Mouse (Mus musculus) embryo, embryonic 11.5 days (tissue): ENCODE measurements around the gene Hes2.

Experiments
- DNase-seq: peaks from one replicate; pipeline ENCODE4 v3.0.0-alpha.2; 2012; ENCODE audit warnings: low read depth, low spot score

Gene Hes2

DNA sequence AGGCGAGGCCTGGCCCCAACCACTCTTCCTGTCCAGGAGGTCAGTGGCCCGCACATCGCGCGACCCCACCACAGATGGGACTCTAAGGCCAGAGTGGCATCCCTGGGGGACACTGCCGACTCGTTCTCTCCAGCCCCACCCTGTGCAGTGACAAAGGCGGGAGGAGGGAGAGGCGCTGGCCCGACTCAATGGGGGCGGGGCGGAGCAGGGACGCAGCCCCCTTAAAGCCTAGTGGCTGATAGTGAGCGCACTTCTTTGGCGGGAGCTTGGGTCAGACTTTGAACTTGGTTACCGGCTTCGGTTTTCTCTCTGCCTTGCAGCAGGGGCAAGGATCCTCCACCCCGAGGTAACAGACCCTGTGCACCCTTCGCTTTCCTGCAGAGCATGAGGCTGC is 615 bp downstream of the Hes2 start:
- DNase-seq = no peak

DNA sequence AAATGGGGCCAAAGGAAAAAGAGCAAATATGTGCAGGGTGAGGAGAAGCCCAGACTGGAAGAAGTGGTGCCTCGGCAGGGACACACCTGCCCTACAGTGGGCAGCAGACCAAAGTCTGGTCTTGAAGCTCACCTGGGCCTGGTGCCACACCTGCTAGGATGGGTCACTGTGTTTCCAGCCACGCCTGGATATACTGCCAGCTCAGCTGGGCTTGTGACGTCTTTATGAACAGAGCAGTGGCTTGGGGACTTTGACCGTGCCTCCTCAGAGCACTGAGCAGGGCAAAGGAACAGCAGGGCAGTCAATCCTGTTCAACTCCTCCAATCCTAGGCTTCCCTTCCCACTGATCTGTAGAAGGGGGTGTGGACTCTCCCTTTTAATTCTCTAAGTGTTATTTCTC is 2.1 kb downstream of the Hes2 start:
- DNase-seq = no peak

DNA sequence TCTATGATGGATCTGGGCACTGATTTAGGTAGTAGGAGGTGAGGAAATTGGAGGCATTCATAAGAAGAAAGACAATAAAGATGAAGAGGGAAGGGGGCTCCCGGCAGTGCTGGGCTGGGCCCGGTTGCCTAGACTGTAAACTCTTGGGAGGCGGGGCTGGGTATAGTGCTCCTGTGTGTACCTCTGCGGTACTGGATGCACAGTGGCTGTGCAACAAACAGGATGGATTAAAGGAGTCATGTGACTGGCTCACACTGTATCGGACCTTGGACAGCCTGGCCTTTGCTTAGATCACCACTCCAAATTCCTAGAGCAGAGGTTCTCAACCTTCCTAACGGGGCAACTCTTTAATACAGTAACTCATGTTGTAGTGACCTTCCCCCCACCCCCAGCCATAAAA is 2.9 kb downstream of the Hes2 start:
- DNase-seq = no peak

DNA sequence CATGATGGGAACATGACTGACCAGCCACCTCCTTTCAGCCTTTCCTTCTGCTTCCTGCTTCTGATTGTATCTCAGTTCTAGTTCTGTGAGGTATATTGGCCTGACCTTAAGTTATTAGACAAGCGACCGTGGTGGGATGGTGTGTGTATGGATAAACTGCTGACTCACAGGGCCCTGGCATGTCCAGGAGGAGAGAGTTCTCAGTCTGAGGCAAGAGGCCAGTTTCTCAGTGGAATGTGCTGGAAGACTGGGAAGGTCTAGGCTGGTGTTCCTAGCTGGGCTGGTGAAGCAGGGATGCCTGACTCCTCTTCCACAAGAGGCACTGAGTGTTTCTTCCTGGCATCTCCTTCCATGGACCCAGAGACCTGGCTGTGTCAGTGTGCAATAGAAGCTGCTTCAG is 4.1 kb downstream of the Hes2 start:
- DNase-seq = no peak

DNA sequence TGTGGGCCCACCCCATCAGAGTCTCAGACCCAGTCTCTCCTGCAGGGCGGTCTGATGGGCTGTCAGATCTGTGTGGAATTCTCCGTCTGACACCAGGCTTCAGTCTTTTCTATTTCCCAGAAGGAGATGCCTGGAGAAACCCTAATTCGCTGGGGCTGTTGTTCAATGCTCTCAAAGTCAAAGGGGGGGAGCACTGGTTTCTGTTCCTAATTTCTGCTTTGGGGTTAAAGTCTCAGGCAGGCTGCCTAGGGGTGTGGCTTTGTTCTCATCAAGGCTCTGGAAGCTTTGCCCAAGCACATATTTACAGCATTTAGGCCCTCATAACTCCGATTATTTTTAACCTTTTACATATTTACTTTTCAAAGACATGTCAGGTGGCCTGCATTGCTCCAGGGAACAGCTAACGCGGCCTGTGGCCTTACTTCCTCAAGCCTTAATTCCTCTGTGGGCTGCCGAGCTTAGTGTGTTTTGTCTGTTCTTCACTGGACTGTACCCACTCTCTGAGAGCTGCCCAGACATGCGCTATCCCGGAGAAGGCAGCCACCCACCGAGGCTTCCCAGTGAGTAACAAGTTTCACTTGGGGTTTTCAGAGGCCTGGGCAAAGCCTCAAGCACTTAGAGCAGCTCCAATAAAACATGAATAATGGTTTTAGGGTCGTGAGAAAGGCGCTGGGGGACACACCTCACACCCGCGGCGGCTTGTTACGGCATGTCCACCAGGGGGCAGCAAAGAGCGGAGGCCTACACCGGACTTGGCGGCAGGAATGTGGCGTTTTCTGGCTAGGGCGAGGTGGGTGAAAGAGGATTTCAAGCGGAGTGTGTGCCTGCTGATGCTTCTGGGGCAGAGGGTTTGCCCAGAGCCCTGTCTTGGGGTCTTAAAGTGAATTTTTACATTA is 6.6 kb downstream of the Hes2 start:
- DNase-seq = no peak

DNA sequence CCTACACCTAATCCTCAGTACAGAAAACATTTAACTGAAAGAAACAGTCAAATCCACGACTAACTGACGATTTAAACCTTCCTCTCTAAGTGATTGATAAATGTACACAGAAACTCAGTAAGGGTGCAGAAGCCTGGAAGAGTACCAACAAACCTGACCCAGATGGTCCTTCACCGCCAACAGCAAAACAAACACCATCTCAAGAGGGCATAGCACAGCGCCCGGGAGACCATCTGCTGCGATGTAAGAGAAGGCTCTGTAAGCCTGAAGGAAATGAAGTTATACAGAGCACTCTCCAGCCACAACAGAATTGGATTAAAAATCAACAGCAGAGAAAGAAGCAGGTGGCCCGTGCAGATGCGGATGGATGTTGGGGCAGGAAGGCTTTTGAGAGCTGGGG is 9.4 kb downstream of the Hes2 start:
- no peak for DNase-seq

DNA sequence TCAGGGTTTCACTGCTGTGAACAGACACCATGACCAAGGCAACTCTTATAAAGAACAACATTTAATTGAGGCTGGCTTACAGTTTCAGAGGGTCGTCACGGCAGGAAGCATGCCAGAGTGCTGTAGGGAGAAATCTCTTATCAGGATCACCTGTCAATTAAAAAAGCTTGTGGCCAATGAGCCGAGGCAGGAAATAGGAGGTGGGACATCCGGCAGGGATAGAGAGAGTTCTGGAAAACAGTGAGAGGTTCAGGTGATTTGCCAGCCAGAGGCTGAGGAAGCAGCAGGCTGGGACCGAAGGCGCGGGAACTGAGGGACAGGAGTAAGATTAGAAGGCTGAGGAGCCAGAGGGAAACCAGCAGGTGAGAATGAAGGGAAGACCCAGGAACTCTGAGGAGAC is 10.4 kb downstream of the Hes2 start:
- DNase-seq = no peak

DNA sequence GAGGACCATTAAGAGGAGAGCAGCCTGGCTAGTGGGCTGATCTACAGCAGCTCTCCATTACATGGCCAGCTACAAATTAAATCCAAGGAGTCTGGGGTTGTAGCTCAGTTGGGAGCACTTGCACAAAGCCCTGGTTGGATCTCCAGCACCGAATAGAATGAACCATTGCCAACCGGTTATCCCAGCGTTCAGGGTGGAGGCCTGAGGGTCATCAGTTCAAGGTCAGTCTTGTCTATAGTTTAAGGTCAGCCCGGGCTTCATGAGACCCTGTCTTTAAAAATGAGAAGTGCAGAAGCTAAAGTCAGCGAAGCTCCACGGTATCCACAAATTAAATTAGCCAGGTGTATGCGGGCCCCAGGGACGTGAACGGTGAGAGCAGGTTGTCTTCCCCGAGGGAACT is 11.6 kb downstream of the Hes2 start:
- DNase-seq = no peak

DNA sequence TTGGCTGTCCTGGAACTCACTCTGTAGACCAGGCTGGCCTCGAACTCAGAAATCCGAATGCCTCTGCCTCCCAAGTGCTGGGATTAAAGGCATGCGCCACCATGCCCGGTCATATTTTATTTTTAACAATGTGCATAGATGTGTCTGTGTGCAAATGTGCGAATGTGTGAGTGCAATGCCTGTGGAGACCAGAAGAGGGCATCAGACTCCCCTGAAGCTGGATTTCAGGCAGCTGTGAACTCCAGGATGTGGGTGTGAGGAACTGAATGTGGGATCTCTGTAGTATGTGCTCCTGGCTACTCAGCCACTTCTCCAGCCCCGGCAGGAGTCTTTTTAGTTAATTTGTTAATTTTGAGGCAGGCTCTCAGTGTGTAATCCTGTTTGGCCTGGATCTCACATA is 12.9 kb downstream of the Hes2 start:
- DNase-seq = no peak

DNA sequence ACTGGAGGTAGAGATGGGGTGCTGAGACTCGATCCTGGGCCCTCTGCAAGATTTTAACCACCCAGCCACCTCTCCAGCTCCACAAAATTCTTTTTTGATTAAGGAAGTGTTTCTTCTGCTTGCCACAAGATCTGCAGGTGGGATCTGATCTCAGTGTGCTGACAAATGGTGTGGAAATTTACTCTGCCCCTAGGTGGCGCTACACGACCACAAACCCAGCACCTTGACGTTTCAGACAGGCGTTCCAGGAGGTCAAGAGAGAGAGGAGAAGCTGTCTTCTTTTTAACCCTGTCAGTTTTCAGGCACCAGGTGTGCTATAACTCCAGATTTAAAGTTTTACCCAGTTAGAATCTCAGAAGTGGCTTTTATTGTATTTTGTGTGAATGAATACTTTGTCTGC is 14.4 kb downstream of the Hes2 start:
- DNase-seq = no peak

DNA sequence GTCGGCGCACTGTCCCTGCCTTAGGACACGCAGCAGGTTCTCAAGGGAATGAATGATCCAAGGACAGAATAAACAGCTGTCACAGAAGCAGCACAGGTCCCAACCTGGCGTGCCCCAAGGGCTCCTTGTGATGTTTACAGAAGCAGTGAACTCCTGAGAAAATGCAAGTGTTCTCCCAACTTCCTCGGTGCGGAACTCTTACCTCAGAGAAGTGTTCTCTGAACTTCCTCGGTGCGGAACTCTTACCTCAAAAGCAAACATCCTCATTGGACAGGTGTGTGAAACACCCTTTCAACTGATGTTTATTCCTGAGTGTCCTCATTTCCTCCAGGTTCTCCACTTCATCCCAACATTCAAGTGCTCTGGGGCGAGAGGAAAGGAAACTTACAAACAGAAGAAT is 15.3 kb downstream of the Hes2 start:
- DNase-seq = no peak

DNA sequence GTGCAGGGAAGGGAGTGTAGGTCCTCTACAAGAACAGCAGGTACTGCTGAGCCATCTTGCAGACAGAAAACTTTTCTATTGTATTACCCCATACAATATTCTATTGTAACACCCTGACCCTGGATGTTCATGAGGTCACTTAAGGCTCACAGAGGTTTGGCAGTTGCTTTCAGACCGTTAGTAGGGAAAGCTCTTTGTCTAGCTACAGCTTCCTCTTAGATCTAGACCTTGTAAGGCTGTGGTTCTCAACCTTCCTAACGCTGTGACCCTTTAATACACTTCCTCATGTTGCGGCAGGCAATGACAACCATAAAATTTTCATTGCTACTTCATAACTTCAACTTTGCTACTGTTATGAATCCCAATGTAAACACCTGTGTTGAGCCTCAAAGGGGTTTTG is 18.0 kb downstream of the Hes2 start:
- no peak for DNase-seq

DNA sequence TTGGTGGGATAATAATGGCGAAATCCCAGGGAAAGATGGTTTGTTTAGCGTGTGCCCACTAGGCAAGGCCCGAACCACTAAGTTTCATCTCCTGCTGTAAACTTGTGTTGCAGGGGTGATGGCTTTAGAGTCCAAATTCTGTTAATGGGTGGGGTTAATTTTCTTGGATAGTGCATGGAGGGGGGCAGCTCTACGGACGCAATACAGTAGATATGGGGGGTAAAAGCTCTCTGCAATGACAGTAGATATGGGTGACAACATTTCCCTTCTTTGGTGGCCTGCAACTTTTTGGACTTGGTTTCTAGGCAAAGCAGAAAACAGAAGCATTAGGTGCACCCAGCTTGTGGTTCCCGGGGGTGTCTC is 18.5 kb downstream of the Hes2 start:
- no peak for DNase-seq

DNA sequence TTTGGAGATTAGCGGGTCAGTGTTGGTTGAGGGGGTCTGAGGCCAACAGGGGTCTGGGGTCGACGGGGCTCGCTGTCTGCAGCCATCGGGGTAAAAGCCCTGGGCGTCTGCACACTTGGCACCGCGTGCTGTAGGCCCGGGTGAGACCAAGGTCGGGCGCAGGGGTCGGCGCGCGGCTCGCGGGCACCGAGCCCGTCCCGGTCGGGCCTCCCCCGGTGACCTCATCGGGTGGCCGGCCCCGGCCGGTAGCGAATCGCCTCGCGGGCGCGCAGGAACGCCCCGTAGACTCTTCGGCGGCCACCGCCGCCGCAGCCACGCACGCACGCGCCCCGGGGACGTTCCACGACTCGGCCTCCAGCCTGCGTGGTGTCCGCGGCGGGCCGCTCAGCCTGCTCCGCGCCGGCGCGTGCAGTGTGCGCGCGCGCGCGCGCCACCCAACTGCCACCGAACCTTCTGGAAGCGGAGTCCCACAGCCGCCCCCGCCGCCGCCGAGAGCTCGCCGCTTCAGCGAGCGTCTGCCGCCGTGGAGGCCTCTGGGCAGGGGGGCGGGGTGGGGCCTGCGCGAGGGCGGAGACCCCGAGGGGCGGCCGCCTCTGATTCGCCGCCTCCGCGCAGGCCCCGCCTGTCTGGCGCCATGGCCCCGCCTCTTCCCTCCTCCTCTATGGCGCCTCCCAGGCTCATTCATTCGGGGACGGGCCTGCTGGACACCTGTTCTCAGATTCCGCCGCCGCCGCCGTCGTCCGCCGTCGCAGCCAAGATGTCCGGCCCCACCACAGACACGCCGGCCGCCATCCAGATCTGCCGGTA is 19.1 kb downstream of the Hes2 start, which contains the start of gene Acot7:
Gene Acot7 (plus strand): TSS at position 598 of the 807 bp plus-strand sequence.
- DNase-seq = peak; percentile 87

DNA sequence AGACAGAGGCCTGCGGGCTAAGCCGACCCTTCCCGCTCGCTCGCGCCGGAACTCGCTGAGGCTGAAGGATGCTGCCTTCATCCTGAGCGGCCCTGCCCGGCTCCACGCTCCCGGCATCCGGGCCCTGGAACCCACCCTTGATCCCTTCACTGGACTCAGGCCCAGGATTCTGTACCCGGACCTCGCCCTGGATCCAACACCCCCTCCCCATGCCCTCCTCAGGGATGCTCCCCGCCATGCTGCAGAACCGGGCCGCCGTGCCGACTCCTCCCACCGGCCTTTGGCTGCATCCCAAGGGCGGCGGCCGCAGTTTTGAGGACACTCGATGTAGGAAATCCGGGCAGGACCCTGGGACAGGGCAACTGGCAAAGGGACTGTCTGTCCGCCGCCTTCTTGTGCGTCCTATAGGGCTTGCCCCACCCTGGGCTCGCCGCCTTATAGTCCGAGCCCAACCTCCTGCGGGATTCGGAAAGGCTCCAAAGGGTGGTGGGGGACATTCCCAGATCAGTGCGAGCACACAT is 19.7 kb downstream of the Hes2 start:
- no peak for DNase-seq

DNA sequence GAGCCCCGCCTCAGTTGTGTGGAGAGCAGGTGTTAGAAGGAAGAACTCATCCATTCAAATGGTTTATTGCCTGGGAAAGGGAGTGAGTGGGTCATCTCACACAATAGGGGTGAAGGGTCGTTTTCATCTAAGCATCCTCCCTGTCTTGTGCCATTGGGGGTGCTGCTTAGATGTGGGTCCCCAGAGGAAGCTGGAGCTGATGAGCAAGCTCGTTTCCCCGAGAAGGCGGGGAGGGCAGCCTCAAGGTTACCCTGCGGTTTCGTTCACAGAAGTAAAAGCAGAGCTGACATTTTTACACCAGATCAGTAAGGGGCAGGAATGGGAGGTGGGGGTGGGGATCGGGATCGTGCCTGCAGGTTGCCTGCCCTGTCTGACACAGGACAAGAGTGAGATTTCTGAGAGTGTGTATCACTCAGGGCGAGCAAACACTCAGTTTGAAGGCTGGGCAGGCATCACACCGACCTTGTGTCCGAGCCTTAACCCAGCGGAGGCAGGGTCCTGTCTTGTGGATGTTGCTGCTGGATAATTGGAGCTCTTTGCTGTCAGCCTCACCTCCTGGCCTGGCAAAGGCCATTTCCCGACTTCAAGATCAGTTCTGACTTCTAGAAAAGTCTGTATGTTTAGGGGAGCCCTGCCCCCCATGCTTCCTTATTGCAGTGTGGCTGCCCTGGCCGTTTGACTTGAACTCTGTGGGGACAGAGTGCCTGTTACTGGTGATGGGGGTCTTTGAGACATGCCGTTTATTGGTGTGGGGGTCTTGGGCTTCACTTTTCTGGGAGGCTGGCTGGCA is 20.4 kb downstream of the Hes2 start:
- DNase-seq = no peak

DNA sequence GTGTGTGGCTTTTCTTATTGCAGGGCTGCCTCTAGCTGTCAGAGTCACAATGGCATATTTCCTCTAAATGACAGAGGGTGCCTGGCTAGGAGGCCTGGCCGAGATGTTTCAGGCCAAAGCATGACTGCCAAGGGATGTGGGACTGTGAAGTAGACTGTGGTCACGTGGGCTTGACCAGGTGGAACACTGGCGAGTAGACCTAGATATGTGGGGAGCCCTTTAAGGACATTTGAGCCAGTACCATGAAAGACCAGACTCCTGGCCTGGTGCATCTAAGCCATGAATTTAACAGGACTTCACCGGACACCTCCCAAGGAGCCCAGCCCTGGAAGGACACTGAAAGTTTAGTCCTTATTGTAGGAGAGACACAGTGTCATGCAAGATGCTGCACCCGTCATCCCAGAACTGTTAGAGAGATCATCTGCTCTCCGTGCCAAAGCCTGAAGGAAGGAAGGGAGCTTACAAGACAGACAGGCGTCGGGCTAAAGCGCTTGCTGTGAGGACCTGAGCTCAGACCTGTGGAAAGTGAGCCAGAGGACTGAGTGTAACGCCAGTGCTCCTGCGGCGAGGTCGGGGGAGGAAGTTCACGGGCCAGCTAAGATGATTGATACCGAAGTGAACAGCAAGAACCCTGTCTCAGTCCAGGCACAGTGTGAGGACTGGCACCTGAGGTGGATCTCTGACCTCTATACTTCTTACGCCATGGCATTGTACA is 21.4 kb downstream of the Hes2 start:
- no peak for DNase-seq

DNA sequence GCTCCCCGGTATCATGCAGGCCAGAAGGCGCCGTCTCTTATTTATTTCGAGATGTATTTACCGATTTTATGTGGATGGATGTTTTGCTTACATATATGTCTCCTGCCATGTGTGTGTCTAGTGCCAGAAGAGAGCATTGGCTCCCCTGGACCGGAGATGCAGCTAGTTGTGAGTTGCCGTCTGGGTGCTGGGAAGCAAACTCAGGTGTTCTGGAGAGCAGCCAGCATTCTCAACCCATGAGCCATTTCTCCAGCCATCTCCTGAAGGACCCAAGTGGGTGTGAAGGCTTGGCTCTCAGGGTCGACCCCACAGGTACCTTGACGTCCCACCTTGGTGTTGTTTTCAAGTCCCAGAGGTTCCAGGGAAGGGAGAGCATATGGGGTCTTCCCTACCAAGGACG is 23.5 kb downstream of the Hes2 start:
- DNase-seq = no peak

DNA sequence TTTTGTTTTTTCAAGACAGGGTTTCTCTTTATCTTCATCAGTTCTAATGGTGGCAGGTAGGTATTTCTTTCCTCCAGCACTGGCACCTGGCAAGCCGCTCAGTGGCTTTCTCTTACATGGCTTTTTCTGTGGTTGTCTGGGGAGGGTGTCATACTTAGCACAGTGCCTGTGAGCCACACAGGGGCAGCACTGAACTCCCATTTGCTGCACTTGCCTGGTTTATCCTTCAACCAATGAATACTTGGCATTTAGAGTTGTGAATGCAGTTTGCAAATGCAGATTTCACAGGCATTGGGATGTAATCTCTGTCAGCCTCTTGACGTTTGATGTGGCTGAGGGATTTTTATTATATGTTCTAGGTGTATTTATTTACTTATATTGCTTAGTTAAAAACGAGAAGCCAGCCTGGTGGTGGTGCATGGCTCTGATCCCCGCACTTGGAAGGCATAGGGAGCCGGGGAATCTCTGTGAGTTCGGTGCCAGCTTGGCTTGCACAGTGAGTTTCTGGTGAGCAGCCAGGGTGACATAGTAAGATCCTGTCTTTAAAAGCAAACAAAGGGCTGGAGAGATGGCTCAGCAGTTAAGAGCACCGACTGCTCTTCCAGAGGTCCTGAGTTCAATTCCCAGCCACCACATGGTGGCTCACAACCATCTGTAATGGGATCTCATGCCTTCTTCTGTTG is 25.8 kb downstream of the Hes2 start:
- no peak for DNase-seq

DNA sequence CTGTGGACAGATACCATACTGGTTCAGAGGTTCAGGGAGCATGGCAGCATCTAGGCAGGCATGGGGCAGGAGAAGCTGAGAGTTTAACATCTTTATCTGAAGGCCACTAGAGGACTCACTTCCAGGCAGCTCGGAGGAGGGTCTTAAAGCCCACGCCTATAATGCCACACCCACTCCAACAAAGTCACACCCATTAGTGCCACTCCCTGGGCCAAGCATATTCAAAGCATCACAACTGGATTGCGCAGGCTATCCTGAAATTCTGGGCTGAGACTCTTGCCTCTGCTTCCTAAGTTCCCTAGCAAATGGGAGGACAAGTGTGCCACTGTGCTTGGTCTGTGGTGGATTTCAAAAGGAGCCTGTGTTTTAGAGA is 26.5 kb downstream of the Hes2 start:
- DNase-seq = no peak
